Mouse (Mus musculus) intestine, embryonic 14.5 days (tissue): ENCODE data around the gene Odf3l1. TPM values are rescaled to one million over a fixed set of nuclear protein-coding genes. Genes with fewer than 3 reads are reported as not detected.

Experiments
- ATAC-seq: fragments of 200-750 bp; cut with Nextera tagmentation; replicated peaks from 2 replicates; pipeline ENCODE4 v1.8.0; 2017; ENCODE audit warnings: low read depth, moderate number of reproducible peaks, moderate TSS enrichment, moderate library complexity; ENCODE audit not compliant: low FRiP score, low TSS enrichment
- DNase-seq: peaks from one replicate; pipeline ENCODE4 v3.0.0-alpha.2; 2018; ENCODE audit warnings: low spot score
- H3K27ac ChIP-seq: fragments of 300-500 bp; sonication (generic); 2 replicates; pipeline ENCODE4 v1.5.1; 2014; ENCODE audit warnings: low read depth, mild to moderate bottlenecking, control low read depth
- H3K27me3 ChIP-seq: fragments of 300-500 bp; sonication (generic); replicated peaks from 2 replicates; pipeline ENCODE4 v1.6.1; 2014; ENCODE audit warnings: low read length, control low read depth; ENCODE audit not compliant: control insufficient read depth, insufficient read depth
- H3K36me3 ChIP-seq: fragments of 300-500 bp; sonication (generic); 2 replicates; pipeline ENCODE4 v1.6.1; 2014; ENCODE audit warnings: low read length, control low read depth; ENCODE audit not compliant: control insufficient read depth, insufficient read depth
- H3K4me1 ChIP-seq: fragments of 300-500 bp; sonication (generic); replicated peaks from 2 replicates; pipeline ENCODE4 v1.6.1; 2014; ENCODE audit warnings: low read length, control low read depth, mixed read lengths; ENCODE audit not compliant: control insufficient read depth, insufficient read depth
- H3K4me2 ChIP-seq: fragments of 300-500 bp; sonication (generic); 2 replicates; pipeline ENCODE4 v1.6.1; 2014; ENCODE audit warnings: low read length
- H3K4me3 ChIP-seq: fragments of 300-500 bp; sonication (generic); 2 replicates; pipeline ENCODE4 v1.5.1; 2014; ENCODE audit warnings: low read depth, low read length, control low read depth, mixed read lengths
- H3K9ac ChIP-seq: fragments of 300-500 bp; sonication (generic); 2 replicates; pipeline ENCODE4 v1.6.1; 2014; ENCODE audit warnings: mild to moderate bottlenecking, low read length
- H3K9me3 ChIP-seq: fragments of 300-500 bp; sonication (generic); 2 replicates; pipeline ENCODE4 v1.6.1; 2016; ENCODE audit warnings: low read length, control low read depth; ENCODE audit not compliant: control insufficient read depth
- WGBS: fragments of 180-500 bp; shearing (Covaris S2); extraction: QIAGEN DNeasy Blood & Tissue Kit; methylation state at CpG from one replicate; pipeline ENCODE4 v1.1.7; 2014; 5-methylcytosine and 5-hydroxymethylcytosine counted together
- polyA plus RNA-seq: library from polyadenylated mRNA; unstranded; fragments of >200 nt; fragmentation: Nextera tagmentation; extraction: Ambion mirVana; gene quantifications from 2 replicates; pipeline ENCODE4 v1.2.1, GENCODE M21; 2014

Odf3l1 gene
- polyA plus RNA-seq, 1 experiment from 2014 or later: 1.6 TPM

DNA sequence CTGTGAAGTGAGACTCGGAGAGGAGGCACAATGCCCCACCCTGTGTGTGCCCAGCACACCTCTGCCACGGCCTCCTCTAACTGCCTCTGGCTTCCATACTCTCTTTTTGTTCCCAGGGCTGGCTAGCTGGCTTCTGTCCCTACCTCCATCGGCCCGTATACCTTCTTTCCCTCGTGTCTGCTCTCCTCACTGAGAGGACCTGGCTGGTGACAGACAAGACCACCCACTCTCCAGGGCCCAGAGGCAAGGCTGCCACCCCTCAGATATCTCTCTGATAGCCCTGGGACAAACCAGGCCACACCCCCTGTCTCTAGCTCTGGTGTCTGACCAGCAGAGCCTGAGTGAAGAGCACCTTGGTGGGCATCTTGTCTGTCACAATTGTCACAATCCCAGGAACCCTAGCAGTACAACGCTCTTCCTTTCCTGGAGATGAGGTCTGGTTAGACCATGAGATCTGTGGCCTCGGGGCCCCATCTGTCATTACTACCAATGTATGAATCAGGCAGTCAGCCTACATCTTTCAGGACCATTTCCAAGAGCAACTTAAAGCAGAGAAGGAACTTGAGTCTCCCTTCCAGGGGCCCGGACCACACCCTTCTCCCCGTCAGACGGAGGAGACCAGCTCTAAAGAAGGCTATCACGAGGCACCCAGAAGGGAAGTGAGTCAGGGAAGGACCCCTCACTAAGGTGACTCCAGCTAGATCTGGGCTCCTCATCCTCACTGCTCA, 1.4 kb upstream of the Odf3l1 start:
- Histone ChIP-seq H3K27ac (no peak overlapping the region), H3K4me1 (peaks cover 71% of the 10 kb centered on the region), H3K9ac (peak overlapping the region; percentile 63), H3K4me3 (peak overlapping the region; percentile 58), H3K36me3 (peaks cover 4% of the 10 kb centered on the region; the same call in 1 of the 2 replicates), H3K9me3 (no peaks in the 10 kb centered on the region), H3K4me2 (peak overlapping the region; percentile 67), H3K27me3 (no peaks in the 10 kb centered on the region)
- DNase-seq: no peak
- ATAC-seq: no peak
- 51% methylated on average over 11 of the region's 11 CpGs for WGBS

GRCm38 (mm10) chr9:56864832-56865231, 353 bp upstream of the Odf3l1 start, which contains the start of gene Cspg4:
Cspg4 (plus strand) TSS chr9:56865033.
- Histone ChIP-seq H3K4me2 (peak within 1 kb of the TSS; percentile 67), H3K27ac (peak within 1 kb of the TSS; percentile 54), H3K4me3 (peak within 1 kb of the TSS; percentile 58), H3K4me1 (peaks cover 63% of the 10 kb centered on the region), H3K9me3 (no peaks in the 10 kb centered on the region), H3K9ac (peak within 1 kb of the TSS; percentile 63), H3K27me3 (no peaks in the 10 kb centered on the region), H3K36me3 (peaks cover 2% of the 10 kb centered on the region; the same call in 1 of the 2 replicates)
- DNase-seq (peak; percentile 80), ATAC-seq (peak; percentile 60)
- 1% methylated on average over 24 of the region's 24 CpGs for WGBS

DNA sequence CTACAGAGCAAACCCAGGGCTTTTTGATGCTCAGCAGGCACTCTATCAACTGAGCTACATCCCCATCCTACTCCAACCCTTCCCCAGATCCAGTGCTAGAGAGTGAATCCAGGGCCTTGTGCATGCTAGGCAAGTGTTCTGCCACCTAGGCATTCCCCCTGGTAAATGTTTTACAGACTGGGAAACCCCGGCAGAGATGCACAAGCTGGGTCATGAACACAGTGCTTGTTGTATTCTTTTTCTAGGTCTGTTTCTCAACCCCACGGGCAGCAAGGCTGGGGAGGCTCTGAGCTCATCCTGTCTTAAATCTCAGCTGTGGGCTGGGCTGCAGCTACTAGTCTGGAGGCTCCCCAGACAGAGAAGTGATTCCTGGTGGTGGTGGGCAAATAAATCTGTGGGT, 1.6 kb downstream of the Odf3l1 start:
- Histone ChIP-seq H3K9me3 (no peaks in the 10 kb centered on the region), H3K9ac (no peak overlapping the region), H3K27ac (no peak overlapping the region), H3K36me3 (no peaks in the 10 kb centered on the region), H3K4me3 (no peak overlapping the region), H3K4me1 (peaks cover 43% of the 10 kb centered on the region), H3K27me3 (no peaks in the 10 kb centered on the region), H3K4me2 (no peak overlapping the region)
- DNase-seq (no peak), ATAC-seq (no peak)
- WGBS: 22% methylated on average over 2 of the region's 2 CpGs

DNA sequence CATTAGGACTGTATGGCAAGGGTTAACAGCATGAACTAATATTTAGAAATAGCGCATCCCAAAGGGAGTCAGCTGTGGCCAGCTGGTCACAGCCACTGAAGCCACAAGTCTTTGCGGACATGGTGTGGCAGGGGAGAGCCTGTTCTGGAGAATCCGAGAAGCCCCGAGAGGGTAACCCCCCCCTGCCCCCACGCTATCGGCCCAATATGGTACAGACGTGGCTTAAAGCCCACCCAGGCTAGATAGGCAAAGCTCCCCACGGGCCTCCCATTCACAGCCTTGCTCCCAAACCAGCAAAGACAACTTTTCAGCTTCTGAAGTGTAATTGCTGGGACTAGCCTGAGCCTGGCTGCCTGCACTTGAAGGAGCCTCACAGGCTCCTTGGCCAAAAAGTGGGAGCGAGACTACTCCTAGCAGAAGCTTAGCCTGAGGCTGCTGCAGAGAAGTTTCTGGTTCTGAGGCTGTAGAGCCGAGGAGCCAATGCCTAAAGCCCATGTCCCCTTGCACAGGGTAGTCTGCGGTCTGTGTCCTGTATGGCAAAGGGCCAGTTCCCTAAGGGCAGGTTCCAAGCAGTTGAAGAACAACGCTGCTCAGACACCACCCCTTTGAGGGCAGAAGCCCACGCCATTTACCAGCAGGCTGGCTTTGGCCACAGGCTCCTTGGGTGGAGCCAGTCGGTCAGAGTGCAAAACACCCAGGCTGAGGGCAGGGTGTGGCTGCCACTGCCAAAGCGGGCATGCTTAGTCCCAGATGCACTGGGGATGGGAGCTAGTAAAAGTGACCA, 3.8 kb downstream of the Odf3l1 start:
- Histone ChIP-seq H3K27ac (peak overlapping the region; percentile 67), H3K4me2 (peak overlapping the region; percentile 3; the same call in 1 of the 2 replicates), H3K36me3 (no peaks in the 10 kb centered on the region), H3K27me3 (no peaks in the 10 kb centered on the region), H3K9ac (no peak overlapping the region), H3K9me3 (no peaks in the 10 kb centered on the region), H3K4me3 (no peak overlapping the region), H3K4me1 (peaks cover 23% of the 10 kb centered on the region)
- 46% methylated on average over 15 of the region's 15 CpGs for WGBS
- DNase-seq (no peak), ATAC-seq (0 out of 2 replicates have a peak, but pooled peaks have one; percentile 25)

DNA sequence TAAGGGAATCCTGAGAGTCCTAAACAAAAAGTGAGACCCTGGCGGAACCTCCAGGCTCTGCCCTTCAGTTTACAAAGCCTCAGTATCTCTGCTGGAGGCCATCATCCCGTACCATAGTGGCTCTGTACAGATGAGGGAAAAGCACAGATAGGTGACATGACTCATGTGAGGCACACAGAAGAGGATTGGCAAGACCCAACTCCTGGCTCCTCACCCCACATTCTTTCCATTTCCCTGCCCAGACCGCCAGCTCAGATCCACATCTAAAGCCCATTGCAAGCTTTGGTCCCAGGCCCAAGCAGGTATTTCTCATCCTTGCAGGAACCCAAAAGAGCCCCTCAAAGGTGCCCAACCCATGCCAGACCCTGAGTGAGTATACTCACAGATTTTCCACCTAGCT, 4.4 kb downstream of the Odf3l1 start:
- Histone ChIP-seq H3K4me3 (no peak overlapping the region), H3K4me1 (peaks cover 19% of the 10 kb centered on the region), H3K36me3 (no peaks in the 10 kb centered on the region), H3K9me3 (no peaks in the 10 kb centered on the region), H3K4me2 (no peak overlapping the region), H3K27me3 (no peaks in the 10 kb centered on the region), H3K9ac (no peak overlapping the region), H3K27ac (peak overlapping the region; percentile 67; the same call in 1 of the 2 replicates)
- DNase-seq (no peak), ATAC-seq (no peak)
- WGBS: 65% methylated on average over 3 of the region's 3 CpGs

DNA sequence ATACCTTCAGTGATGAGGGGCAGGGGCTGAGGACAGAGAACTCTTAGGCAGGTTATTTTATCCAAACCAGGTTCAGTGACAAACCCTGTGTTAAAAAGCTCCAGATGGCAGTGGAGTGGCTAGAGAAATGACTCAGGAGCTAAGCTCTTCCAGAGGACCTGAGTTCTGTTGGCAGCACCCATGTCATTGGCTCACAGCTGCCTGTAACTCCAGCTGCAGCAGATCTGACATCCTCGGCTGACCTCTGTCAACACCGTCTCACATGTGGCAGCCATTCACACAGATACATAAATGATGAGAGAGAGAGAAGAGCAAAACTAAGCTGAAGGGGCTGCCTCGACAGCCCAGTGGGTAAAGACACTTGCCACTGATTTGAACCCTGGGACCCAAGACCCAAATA, 7.0 kb downstream of the Odf3l1 start:
- 34% methylated on average over 3 of the region's 3 CpGs for WGBS
- peaks cover 5% of the 10 kb centered on the region for H3K4me1 ChIP-seq
- H3K27me3 ChIP-seq: no peaks in the 10 kb centered on the region
- no peaks in the 10 kb centered on the region for H3K36me3 ChIP-seq
- DNase-seq (no peak), ATAC-seq (no peak)
- H3K9ac ChIP-seq: no peak overlapping the region
- H3K9me3 ChIP-seq: no peaks in the 10 kb centered on the region
- no peak overlapping the region for H3K4me2 ChIP-seq
- H3K27ac ChIP-seq: no peak overlapping the region
- no peak overlapping the region for H3K4me3 ChIP-seq

DNA sequence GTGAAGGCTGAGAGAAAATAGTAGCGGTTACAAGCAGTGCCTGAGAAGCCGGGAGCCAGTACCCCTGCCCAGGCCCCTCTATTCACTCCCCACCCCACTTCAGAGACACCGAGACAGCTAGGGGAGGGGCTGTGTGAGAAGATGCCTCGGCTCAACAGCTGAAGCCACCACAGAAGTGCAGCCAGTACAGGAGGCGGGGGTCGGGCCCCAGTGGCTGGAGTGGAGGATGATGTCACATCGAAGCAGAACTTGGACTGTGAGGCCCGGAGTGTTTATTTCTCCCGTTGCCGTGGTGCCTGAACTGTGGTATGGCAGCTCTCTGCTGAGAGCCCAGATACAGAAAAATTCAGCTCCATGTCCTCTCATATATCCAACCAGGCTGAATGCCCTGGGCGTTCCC, 12.7 kb downstream of the Odf3l1 start:
- no peak overlapping the region for H3K4me3 ChIP-seq
- no peaks in the 10 kb centered on the region for H3K27me3 ChIP-seq
- no peaks in the 10 kb centered on the region for H3K36me3 ChIP-seq
- 0 out of 2 replicates have a peak overlapping the region, but pooled peaks have one; percentile 18 for H3K9ac ChIP-seq
- H3K4me1 ChIP-seq: peaks cover 15% of the 10 kb centered on the region
- peak; percentile 83 for ATAC-seq
- WGBS: 12% methylated on average over 11 of the region's 11 CpGs
- H3K4me2 ChIP-seq: peak overlapping the region; percentile 20
- peak overlapping the region; percentile 83 for H3K27ac ChIP-seq
- peak; percentile 73 for DNase-seq
- no peaks in the 10 kb centered on the region for H3K9me3 ChIP-seq

GRCm38 (mm10) chr9:56850905-56851252, 13.6 kb downstream of the Odf3l1 start:
- H3K27me3 ChIP-seq: no peaks in the 10 kb centered on the region
- no peak overlapping the region for H3K27ac ChIP-seq
- H3K4me2 ChIP-seq: no peak overlapping the region
- no peaks in the 10 kb centered on the region for H3K36me3 ChIP-seq
- ATAC-seq: no peak
- H3K4me1 ChIP-seq: peaks cover 15% of the 10 kb centered on the region
- H3K9ac ChIP-seq: no peak overlapping the region
- 84% methylated on average over 4 of the region's 4 CpGs for WGBS
- H3K9me3 ChIP-seq: no peaks in the 10 kb centered on the region
- no peak overlapping the region for H3K4me3 ChIP-seq
- DNase-seq: no peak
